Mouse (Mus musculus): ENCODE measurements around the gene Cobll1.

GRCm38 (mm10) chr2:65237116-65237515, 2.1 kb downstream of the Cobll1 start:
- no peak for TF ChIP-seq POLR2A (IDR thresholded peaks at IDR 0.05; ENCODE audit: borderline replicate concordance, extremely low read depth, low read depth, low read length)
- TF ChIP-seq CTCF (IDR thresholded peaks at IDR 0.05; ENCODE audit: insufficient read depth, low read length): no peak

Measured in lung, adult 2 months (tissue).